Mouse (Mus musculus): ENCODE measurements around the gene Nfib. TPM values are rescaled to one million over a fixed set of nuclear protein-coding genes. Genes with fewer than 3 reads are reported as not detected.

Gene Nfib
- polyA plus RNA-seq, 2 experiments = 57.3 to 126 TPM

GRCm38 (mm10) chr4:82514373-82514772 is 191.2 kb downstream of the Nfib start:
- ATAC-seq (ENCODE audit: low FRiP score, low read depth) (no peak), DNase-seq (ENCODE audit: low spot score) (no peak)
- H3K4me2 ChIP-seq (replicated peaks; ENCODE audit: low read depth, low read length, severe bottlenecking) = no peak overlapping the region
- no peaks in the 10 kb centered on the region for H3K36me3 ChIP-seq (ENCODE audit: control insufficient read depth, insufficient read depth, low read length)
- H3K9me3 ChIP-seq (ENCODE audit: control insufficient read depth, low read length) = no peaks in the 10 kb centered on the region
- no peak overlapping the region for H3K9ac ChIP-seq (ENCODE audit: low read depth, low read length, severe bottlenecking)
- peaks cover 27% of the 10 kb centered on the region for H3K4me1 ChIP-seq (ENCODE audit: control insufficient read depth, insufficient read depth, low read length)
- no peaks in the 10 kb centered on the region for H3K27me3 ChIP-seq (ENCODE audit: control insufficient read depth, insufficient read depth, low read length)
- H3K27ac ChIP-seq (replicated peaks; ENCODE audit: low read depth, low read length) = no peak overlapping the region
- 39% methylated on average over 1 of the region's 1 CpGs for WGBS
- no peak overlapping the region for H3K4me3 ChIP-seq (replicated peaks; ENCODE audit: low read length)
- TF ChIP-seq POLR2A (IDR thresholded peaks at IDR 0.05; ENCODE audit: borderline replicate concordance, extremely low read depth, insufficient read depth, insufficient read length) = no peak

GRCm38 (mm10) chr4:82513426-82513750 is 192.2 kb downstream of the Nfib start:
- H3K4me2 ChIP-seq (replicated peaks; ENCODE audit: low read depth, low read length, severe bottlenecking) = peak overlapping the region; percentile 96
- no peaks in the 10 kb centered on the region for H3K9me3 ChIP-seq (ENCODE audit: control insufficient read depth, low read length)
- peak overlapping the region; percentile 67 for H3K9ac ChIP-seq (ENCODE audit: low read depth, low read length, severe bottlenecking)
- peak overlapping the region; percentile 63 for H3K27ac ChIP-seq (replicated peaks; ENCODE audit: low read depth, low read length)
- ATAC-seq (ENCODE audit: low FRiP score, low read depth) = peak; percentile 32; the same call in 1 of the 2 replicates
- no peaks in the 10 kb centered on the region for H3K27me3 ChIP-seq (ENCODE audit: control insufficient read depth, insufficient read depth, low read length)
- H3K4me3 ChIP-seq (replicated peaks; ENCODE audit: low read length) = peak overlapping the region; percentile 44
- no peaks in the 10 kb centered on the region for H3K36me3 ChIP-seq (ENCODE audit: control insufficient read depth, insufficient read depth, low read length)
- TF ChIP-seq POLR2A (IDR thresholded peaks at IDR 0.05; ENCODE audit: borderline replicate concordance, extremely low read depth, insufficient read depth, insufficient read length) = peak; percentile 74; the same call in 1 of the 2 replicates
- H3K4me1 ChIP-seq (ENCODE audit: control insufficient read depth, insufficient read depth, low read length) = peaks cover 37% of the 10 kb centered on the region
- WGBS = 1% methylated on average over 14 of the region's 14 CpGs
- no peak for DNase-seq (ENCODE audit: low spot score)

- 0 out of 2 replicates have a peak, but pooled peaks have one; percentile 60 for TF ChIP-seq POLR2A (IDR thresholded peaks at IDR 0.05; ENCODE audit: borderline replicate concordance, extremely low read depth, insufficient read depth, insufficient read length)
- peak overlapping the region; percentile 67 for H3K9ac ChIP-seq (ENCODE audit: low read depth, low read length, severe bottlenecking)
- peak overlapping the region; percentile 44 for H3K4me3 ChIP-seq (replicated peaks; ENCODE audit: low read length)
- no peaks in the 10 kb centered on the region for H3K9me3 ChIP-seq (ENCODE audit: control insufficient read depth, low read length)
- no peaks in the 10 kb centered on the region for H3K27me3 ChIP-seq (ENCODE audit: control insufficient read depth, insufficient read depth, low read length)
- H3K4me1 ChIP-seq (ENCODE audit: control insufficient read depth, insufficient read depth, low read length) = peaks cover 42% of the 10 kb centered on the region
- peak overlapping the region; percentile 91 for H3K27ac ChIP-seq (replicated peaks; ENCODE audit: low read depth, low read length)
- no peaks in the 10 kb centered on the region for H3K36me3 ChIP-seq (ENCODE audit: control insufficient read depth, insufficient read depth, low read length)
- 2% methylated on average over 29 of the region's 63 CpGs for WGBS
- peak; percentile 96 for ATAC-seq (ENCODE audit: low FRiP score, low read depth)
- H3K4me2 ChIP-seq (replicated peaks; ENCODE audit: low read depth, low read length, severe bottlenecking) = peak overlapping the region; percentile 96
- DNase-seq (ENCODE audit: low spot score) = peak; percentile 91
Observed at GRCm38 (mm10) chr4:82512743-82513425, 192.7 kb downstream of the Nfib start.

- Histone ChIP-seq H3K4me3 (replicated peaks; ENCODE audit: low read length) (peak overlapping the region; percentile 44), H3K9ac (ENCODE audit: low read depth, low read length, severe bottlenecking) (peak overlapping the region; percentile 67), H3K9me3 (ENCODE audit: control insufficient read depth, low read length) (no peaks in the 10 kb centered on the region), H3K27me3 (ENCODE audit: control insufficient read depth, insufficient read depth, low read length) (no peaks in the 10 kb centered on the region), H3K27ac (replicated peaks; ENCODE audit: low read depth, low read length) (peak overlapping the region; percentile 91), H3K36me3 (ENCODE audit: control insufficient read depth, insufficient read depth, low read length) (no peaks in the 10 kb centered on the region), H3K4me1 (ENCODE audit: control insufficient read depth, insufficient read depth, low read length) (peaks cover 46% of the 10 kb centered on the region), H3K4me2 (replicated peaks; ENCODE audit: low read depth, low read length, severe bottlenecking) (peak overlapping the region; percentile 96)
- no peak for DNase-seq (ENCODE audit: low spot score)
- no peak for ATAC-seq (ENCODE audit: low FRiP score, low read depth)
- TF ChIP-seq POLR2A (IDR thresholded peaks at IDR 0.05; ENCODE audit: borderline replicate concordance, extremely low read depth, insufficient read depth, insufficient read length) = no peak
- WGBS = 4% methylated on average over 13 of the region's 13 CpGs
Observed at GRCm38 (mm10) chr4:82512335-82512734, 193.2 kb downstream of the Nfib start.

GRCm38 (mm10) chr4:82511524-82511923 is 194.0 kb downstream of the Nfib start:
- Histone ChIP-seq H3K36me3 (ENCODE audit: control insufficient read depth, insufficient read depth, low read length) (no peaks in the 10 kb centered on the region), H3K27ac (replicated peaks; ENCODE audit: low read depth, low read length) (peak overlapping the region; percentile 91), H3K9ac (ENCODE audit: low read depth, low read length, severe bottlenecking) (peak overlapping the region; percentile 67), H3K27me3 (ENCODE audit: control insufficient read depth, insufficient read depth, low read length) (no peaks in the 10 kb centered on the region), H3K9me3 (ENCODE audit: control insufficient read depth, low read length) (no peaks in the 10 kb centered on the region), H3K4me2 (replicated peaks; ENCODE audit: low read depth, low read length, severe bottlenecking) (peak overlapping the region; percentile 96), H3K4me1 (ENCODE audit: control insufficient read depth, insufficient read depth, low read length) (peaks cover 46% of the 10 kb centered on the region), H3K4me3 (replicated peaks; ENCODE audit: low read length) (peak overlapping the region; percentile 44)
- ATAC-seq (ENCODE audit: low FRiP score, low read depth) (no peak), DNase-seq (ENCODE audit: low spot score) (peak; percentile 62)
- WGBS = 2% methylated on average over 8 of the region's 8 CpGs
- TF ChIP-seq POLR2A (IDR thresholded peaks at IDR 0.05; ENCODE audit: borderline replicate concordance, extremely low read depth, insufficient read depth, insufficient read length) = no peak

All from limb, embryonic 14.5 days (tissue).